23 mouse cellular contexts compared by ENCODE assay signal in the genomic region with DNA sequence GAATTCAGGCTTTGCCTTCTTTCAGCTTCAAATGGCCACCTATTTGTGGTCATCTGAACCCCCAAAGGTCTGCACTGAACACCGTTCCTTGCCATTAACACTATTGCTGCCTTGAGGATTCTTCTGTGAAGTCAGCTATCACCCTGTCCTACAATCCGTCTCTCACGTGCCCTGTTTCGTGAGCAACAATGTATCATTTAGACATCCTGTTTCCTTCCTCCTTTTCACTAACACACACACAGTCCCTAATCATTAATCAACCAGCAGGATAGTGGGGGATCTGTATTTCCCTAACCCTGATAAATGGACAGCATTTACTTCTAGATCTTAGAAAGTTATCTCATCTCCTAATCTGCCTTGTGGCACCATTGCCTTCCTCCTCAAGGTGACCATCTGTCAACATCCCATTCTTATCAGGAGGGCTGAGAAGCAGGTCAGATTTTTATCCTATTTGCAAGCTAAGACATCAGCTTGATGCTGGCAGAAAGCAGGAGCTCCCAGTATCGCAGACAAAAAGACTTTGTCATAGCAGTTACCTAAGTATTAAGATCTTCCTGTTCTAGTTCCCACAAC. TPM values are rescaled to one million over a fixed set of nuclear protein-coding genes. Genes with fewer than 3 reads are reported as not detected.
DNase-seq lines count a peak whose midpoint lies in the region; ATAC-seq and TF ChIP-seq lines count a peak whose summit lies in the region.
"Had no signal": no experiment of that assay in that cellular context is flagged by ENCODE, and none has a peak within 500 bp of the region (broad histone marks: within the 10 kb centered on the region; RNA-seq: fewer than 3 reads in every experiment).

No protein-coding gene starts in this region.

- peak; percentile 92 for ATAC-seq in G1E (ENCODE audit: extremely low read depth, insufficient number of reproducible peaks, low FRiP score, poor library complexity, severe bottlenecking)
- ATAC-seq in common myeloid progenitor, adult 5-6 weeks (replicated peaks; ENCODE audit: low read depth, poor library complexity, severe bottlenecking) = 0 out of 2 replicates have a peak, but pooled peaks have one; percentile 18
- peak; percentile 55 for ATAC-seq in megakaryocyte-erythroid progenitor cell, adult 5-6 weeks (replicated peaks; ENCODE audit: low FRiP score, low TSS enrichment, poor library complexity, severe bottlenecking)
- ATAC-seq: activated CD4-positive, CD25-positive, alpha-beta regulatory T cell, adult 4 months; CD4-positive, CD25-positive, alpha-beta regulatory T cell, adult 4 months; forebrain, postnatal 0 days; Patski had no signal

- no peaks in the 10 kb centered on the region for H3K9me3 ChIP-seq in G1E (replicated peaks)
- H3K9me3 ChIP-seq: embryonic facial prominence, embryonic 13.5 days; forebrain, embryonic 12.5 days; heart, embryonic 15.5 days; hindbrain, embryonic 10.5 days had no signal

- intact Hi-C loops in left cerebral cortex, postnatal 25 days (cut with DNase I) = no loop called here

- no peak overlapping the region for H3K4me3 ChIP-seq in G1E (ENCODE audit: low read depth, low read length)
- H3K4me3 ChIP-seq: embryonic facial prominence, embryonic 13.5 days; forebrain, embryonic 12.5 days; heart, embryonic 15.5 days; hindbrain, embryonic 10.5 days had no signal

- peaks cover 17% of the 10 kb centered on the region for H3K4me1 ChIP-seq in G1E (ENCODE audit: insufficient read depth, low read depth, low read length)
- H3K4me1 ChIP-seq: embryonic facial prominence, embryonic 13.5 days; forebrain, embryonic 12.5 days; heart, embryonic 15.5 days; hindbrain, embryonic 10.5 days had no signal

- DNase-seq in G1E (ENCODE audit: low spot score) = peak; percentile 36
- DNase-seq in yolk sac, embryonic 10.5 days (ENCODE audit: low spot score) = peak; percentile 51
- no peak for DNase-seq in frontal cortex, postnatal 36 days (ENCODE audit: low spot score in 2 of 2)
- no peak for DNase-seq in frontal cortex, postnatal 10 days (ENCODE audit: low spot score in 2 of 2)
- DNase-seq in left cerebral cortex, postnatal 25 days (ENCODE audit: low spot score in 2 of 2) = no peak
- DNase-seq: adrenal gland, postnatal 14 days; B cell, adult 2 months; cerebellum, adult 11-12 months; cerebellum, adult 9-10 months; cerebellum, postnatal 25 days; forebrain, postnatal 0 days; gastrocnemius, postnatal 36 days; heart, adult 18-20 months; heart, postnatal 14 days had no signal

- H3K27me3 ChIP-seq in G1E (ENCODE audit: insufficient read depth, low read length) = no peaks in the 10 kb centered on the region
- H3K27me3 ChIP-seq: embryonic facial prominence, embryonic 13.5 days; forebrain, embryonic 12.5 days; heart, embryonic 15.5 days; Patski had no signal

- peaks cover 29% of the 10 kb centered on the region for H3K36me3 ChIP-seq in G1E (replicated peaks)

- no peak for TF ChIP-seq CTCF in G1E (IDR thresholded peaks at IDR 0.05; ENCODE audit: low read depth, low read length)

RNA-seq across cellular contexts. Expression of gene Sptssa, which starts 13.0 kb away (rescaled TPM):
- total RNA-seq in G1E (2014; fragmentation: Nextera tagmentation) (50.6 and 51.8 TPM in 2 replicates), G1E (2017) (288 and 294 TPM in 2 replicates)
- 20.1 and 24.3 TPM in 2 replicates for polyA plus RNA-seq in G1E (2012)
- total RNA-seq in common myeloid progenitor, adult 5-6 weeks (2017) = 150 and 163 TPM in 2 replicates
- total RNA-seq in megakaryocyte-erythroid progenitor cell, adult 5-6 weeks (2014; fragmentation: Nextera tagmentation) = 99.0 and 120 TPM in 2 replicates
- total RNA-seq in megakaryocyte-erythroid progenitor cell, adult 5-6 weeks (2017) = 133 and 170 TPM in 2 replicates
- total RNA-seq in left cerebral cortex, postnatal 25 days (2021) = 10 to 100 TPM; 24.8 to 25.5 TPM

RNA-seq across cellular contexts. Expression of gene Eapp, which starts 52.3 kb away (rescaled TPM):
- total RNA-seq in G1E (2014; fragmentation: Nextera tagmentation) (53.2 and 70.6 TPM in 2 replicates), G1E (2017) (84.9 and 106 TPM in 2 replicates)
- 59.6 and 98.9 TPM in 2 replicates for polyA plus RNA-seq in G1E (2012)
- total RNA-seq in common myeloid progenitor, adult 5-6 weeks (2017) = 55.4 and 62.9 TPM in 2 replicates
- total RNA-seq in megakaryocyte-erythroid progenitor cell, adult 5-6 weeks (2014; fragmentation: Nextera tagmentation) = 34.3 and 65.4 TPM in 2 replicates
- 71.3 and 79.8 TPM in 2 replicates for total RNA-seq in megakaryocyte-erythroid progenitor cell, adult 5-6 weeks (2017)
- 10 to 100 TPM; 37.0 to 41.3 TPM for total RNA-seq in left cerebral cortex, postnatal 25 days (2021)

Comparison
In these comparisons a context has a peak if more than half of its experiments do, and no peak if none do; other contexts are left out.
1. ATAC-seq: peak in every context shown above with its lines; median percentile 92 in G1E; 55 in megakaryocyte-erythroid progenitor cell, adult 5-6 weeks; 18 in common myeloid progenitor, adult 5-6 weeks.
2. DNase-seq: peak in G1E (single experiment) and yolk sac, embryonic 10.5 days (single experiment); none in frontal cortex, postnatal 36 days (0 of 2), frontal cortex, postnatal 10 days (0 of 2) and left cerebral cortex, postnatal 25 days (0 of 2).